16 mouse cellular contexts compared by ENCODE assay signal in genomic region chr12:56240206-56240605, GRCm38 (mm10).
"Had no signal": no experiment of that assay in that cellular context is flagged by ENCODE, and none has a peak within 500 bp of the region (broad histone marks: within the 10 kb centered on the region; RNA-seq: fewer than 3 reads in every experiment).

No protein-coding gene starts in this region.

- H3K9me3 ChIP-seq: liver, embryonic 15.5 days; megakaryocyte, embryonic 14.5 days; midbrain, embryonic 15.5 days had no signal

- H3K4me1 ChIP-seq: liver, embryonic 15.5 days; megakaryocyte, embryonic 14.5 days; midbrain, embryonic 15.5 days had no signal

- ATAC-seq: intestine, postnatal 0 days; midbrain, embryonic 15.5 days had no signal

- H3K36me3 ChIP-seq: liver, embryonic 15.5 days; midbrain, embryonic 15.5 days had no signal

- H3K9ac ChIP-seq: liver, embryonic 15.5 days; midbrain, embryonic 15.5 days had no signal

- H3K27me3 ChIP-seq: liver, embryonic 15.5 days; megakaryocyte, embryonic 14.5 days; midbrain, embryonic 15.5 days had no signal

- H3K4me3 ChIP-seq: liver, embryonic 15.5 days; megakaryocyte, embryonic 14.5 days; midbrain, embryonic 15.5 days had no signal

- DNase-seq: kidney, adult 8-10 months; kidney, postnatal 36 days; layer of hippocampus, adult 9-11 months; left cerebral cortex, postnatal 4 days; lung, adult 2 months; right cerebral cortex, postnatal 4 days; spleen, adult 18-20 months; thymus, adult 18-20 months; thymus, postnatal 14 days had no signal

- H3K4me2 ChIP-seq: liver, embryonic 11.5 days; liver, embryonic 15.5 days; midbrain, embryonic 15.5 days had no signal

- H3K27ac ChIP-seq: kidney, postnatal 0 days; liver, embryonic 15.5 days; macrophage; midbrain, embryonic 15.5 days had no signal
